Mouse (Mus musculus) heart, adult 9 months (tissue): ENCODE data around the gene Bbs9.
"Not testable (repeated sequence)": the region's sequence is repeated elsewhere in the genome, so short reads cannot be mapped to it uniquely, and the experiment has no call there.

Experiments used
- DNase-seq, 2 experiments: peaks; one replicate each; pipeline ENCODE4 v3.0.0; 2022; ENCODE audit warnings: low spot score in 2 of 2

Bbs9 gene

GRCm38 (mm10) chr9:22475424-22475868 lies at the start of gene Bbs9:
Gene Bbs9, plus strand, starts transcription at chr9:22475715.
- DNase-seq: peak; percentile 92 to 94

GRCm38 (mm10) chr9:22428028-22428665 lies 47.4 kb upstream of the Bbs9 start:
- DNase-seq: no peak

- no peak for DNase-seq
Measured at GRCm38 (mm10) chr9:22428666-22429410, 46.7 kb upstream of the Bbs9 start.

- DNase-seq: no peak
Measured at GRCm38 (mm10) chr9:22429533-22430241, 45.8 kb upstream of the Bbs9 start.

- no peak for DNase-seq
Measured at GRCm38 (mm10) chr9:22430315-22430840, 45.1 kb upstream of the Bbs9 start.

GRCm38 (mm10) chr9:22433221-22433620 lies 42.3 kb upstream of the Bbs9 start:
- DNase-seq: no peak

GRCm38 (mm10) chr9:22434101-22434500 lies 41.4 kb upstream of the Bbs9 start:
- no peak for DNase-seq

- no peak for DNase-seq
Measured at GRCm38 (mm10) chr9:22438826-22439225, 36.7 kb upstream of the Bbs9 start.

- no peak for DNase-seq
Measured at GRCm38 (mm10) chr9:22443157-22443556, 32.4 kb upstream of the Bbs9 start.

- no peak for DNase-seq
Measured at GRCm38 (mm10) chr9:22445123-22445522, 30.4 kb upstream of the Bbs9 start.

GRCm38 (mm10) chr9:22447213-22447612 lies 28.3 kb upstream of the Bbs9 start:
- no peak for DNase-seq

GRCm38 (mm10) chr9:22448420-22448819 lies 27.1 kb upstream of the Bbs9 start:
- no peak for DNase-seq

GRCm38 (mm10) chr9:22449209-22449608 lies 26.3 kb upstream of the Bbs9 start:
- DNase-seq: no peak

- DNase-seq: no peak
Measured at GRCm38 (mm10) chr9:22452697-22453096, 22.8 kb upstream of the Bbs9 start.

- DNase-seq: no peak
Measured at GRCm38 (mm10) chr9:22453501-22453924, 22.0 kb upstream of the Bbs9 start.

- DNase-seq: not testable (repeated sequence)
Measured at GRCm38 (mm10) chr9:22453990-22454389, 21.5 kb upstream of the Bbs9 start, which contains the start of gene Gm17545. Gene Gm17545, plus strand, starts transcription at chr9:22454290.

GRCm38 (mm10) chr9:22455041-22455440 lies 20.5 kb upstream of the Bbs9 start:
- DNase-seq: no peak

GRCm38 (mm10) chr9:22457142-22457835 lies 18.2 kb upstream of the Bbs9 start:
- peak in 1 of 2 experiments; percentile 34 for DNase-seq

GRCm38 (mm10) chr9:22461946-22462345 lies 13.6 kb upstream of the Bbs9 start:
- peak in 1 of 2 experiments; percentile 48 for DNase-seq

GRCm38 (mm10) chr9:22466212-22466611 lies 9.3 kb upstream of the Bbs9 start:
- DNase-seq: no peak

- peak; percentile 25 to 29 for DNase-seq
Measured at GRCm38 (mm10) chr9:22467371-22468169, 7.9 kb upstream of the Bbs9 start.
